Mouse (Mus musculus): ENCODE results near the gene Ess2. TPM values are rescaled to one million over a fixed set of nuclear protein-coding genes. Genes with fewer than 3 reads are reported as not detected.

Ess2 gene
- total and polyA plus RNA-seq, 3 experiments = 31.1 to 37.0 (median 33.1) TPM

GRCm38 (mm10) chr16:17879571-17879970 is 31.6 kb downstream of the Ess2 start:
- no peak overlapping the region for H3K27ac ChIP-seq (ENCODE audit: insufficient read depth, low read depth)
- H3K4me1 ChIP-seq (ENCODE audit: control insufficient read depth in 1 of 2, insufficient read depth in 2 of 2) = peaks cover 7 to 17% of the 10 kb centered on the region in 2 experiments
- no peak overlapping the region for H3K4me3 ChIP-seq (replicated peaks in 1 of 3; ENCODE audit: low read depth in 2 of 3, low read length in 2 of 3, poor library complexity in 1 of 3)
- in situ Hi-C loops (cut with MboI; ENCODE audit: low pct_ligation_motif_present, low pct_unique_long_range_greater_than_20kb, low sequenced_read_pairs) = no loop called here
- H3K9me3 ChIP-seq (replicated peaks; ENCODE audit: low read length) = peaks cover 11% of the 10 kb centered on the region
- H3K36me3 ChIP-seq (replicated peaks in 1 of 2; ENCODE audit: control insufficient read depth in 1 of 2, insufficient read depth in 1 of 2, low read length in 1 of 2) = peaks cover 20 to 81% of the 10 kb centered on the region in 2 experiments
- DNase-seq (ENCODE audit: extremely low read depth) = no peak
- dilution Hi-C loops (cut with MboI; ENCODE audit: extremely low pct_ligation_motif_present, extremely low pct_unique_long_range_greater_than_20kb, low sequenced_read_pairs) = no loop called here
- H3K79me2 ChIP-seq (replicated peaks; ENCODE audit: control insufficient read depth, extremely low read depth, insufficient read depth, poor library complexity, severe bottlenecking) = peaks cover 44% of the 10 kb centered on the region
- no peaks in the 10 kb centered on the region for H3K27me3 ChIP-seq (replicated peaks)
- H3K9ac ChIP-seq (ENCODE audit: insufficient read depth, low read depth) = no peak overlapping the region
- no peak for TF ChIP-seq MAZ (IDR thresholded peaks at IDR 0.05; ENCODE audit: low read depth, low read length)
- TF ChIP-seq POLR2AphosphoS2 (IDR thresholded peaks at IDR 0.05; ENCODE audit: low read depth, low read length) = no peak
- TF ChIP-seq MAX (IDR thresholded peaks at IDR 0.05; ENCODE audit: low read length) = no peak
- H3K4me2 ChIP-seq (ENCODE audit: insufficient read depth, low read depth, poor library complexity, severe bottlenecking) = no peak overlapping the region

GRCm38 (mm10) chr16:17876096-17876495 is 35.1 kb downstream of the Ess2 start:
- dilution Hi-C loops (cut with MboI; ENCODE audit: extremely low pct_ligation_motif_present, extremely low pct_unique_long_range_greater_than_20kb, low sequenced_read_pairs) (no loop called here), in situ Hi-C loops (cut with MboI; ENCODE audit: low pct_ligation_motif_present, low pct_unique_long_range_greater_than_20kb, low sequenced_read_pairs) (no loop called here)
- no peak overlapping the region for H3K4me3 ChIP-seq (replicated peaks in 1 of 3; ENCODE audit: low read depth in 2 of 3, low read length in 2 of 3, poor library complexity in 1 of 3)
- H3K36me3 ChIP-seq (replicated peaks in 1 of 2; ENCODE audit: control insufficient read depth in 1 of 2, insufficient read depth in 1 of 2, low read length in 1 of 2) = peaks cover 22 to 80% of the 10 kb centered on the region in 2 experiments
- no peak for TF ChIP-seq JUND (conservative IDR thresholded peaks at IDR 0.05; ENCODE audit: low read depth, low read length)
- no peak for TF ChIP-seq MEF2A (IDR thresholded peaks at IDR 0.05; ENCODE audit: borderline replicate concordance, low read depth, low read length)
- no peak for TF ChIP-seq MXI1 (IDR thresholded peaks at IDR 0.05; ENCODE audit: low read depth, low read length)
- TF ChIP-seq MYC (IDR thresholded peaks at IDR 0.05; ENCODE audit: low read depth, low read length) = no peak
- no peak for TF ChIP-seq JUN (IDR thresholded peaks at IDR 0.05; ENCODE audit: insufficient read depth, low read depth, low read length)
- DNase-seq (ENCODE audit: extremely low read depth) = no peak
- H3K9me3 ChIP-seq (replicated peaks; ENCODE audit: low read length) = peaks cover 11% of the 10 kb centered on the region
- H3K4me2 ChIP-seq (ENCODE audit: insufficient read depth, low read depth, poor library complexity, severe bottlenecking) = no peak overlapping the region
- no peaks in the 10 kb centered on the region for H3K27me3 ChIP-seq (replicated peaks)
- H3K4me1 ChIP-seq (ENCODE audit: control insufficient read depth in 1 of 2, insufficient read depth in 2 of 2) = peaks cover 0 to 3% of the 10 kb centered on the region in 2 experiments; a peak in 1 of 4 replicates
- H3K79me2 ChIP-seq (replicated peaks; ENCODE audit: control insufficient read depth, extremely low read depth, insufficient read depth, poor library complexity, severe bottlenecking) = peaks cover 32% of the 10 kb centered on the region
- H3K9ac ChIP-seq (ENCODE audit: insufficient read depth, low read depth) = no peak overlapping the region
- no peak overlapping the region for H3K27ac ChIP-seq (ENCODE audit: insufficient read depth, low read depth)

GRCm38 (mm10) chr16:17875174-17875573 is 36.0 kb downstream of the Ess2 start:
- Histone ChIP-seq H3K4me3 (replicated peaks in 1 of 3; ENCODE audit: low read depth in 2 of 3, low read length in 2 of 3, poor library complexity in 1 of 3) (no peak overlapping the region), H3K9ac (ENCODE audit: insufficient read depth, low read depth) (no peak overlapping the region), H3K4me1 (ENCODE audit: control insufficient read depth in 1 of 2, insufficient read depth in 2 of 2) (peaks cover 0 to 9% of the 10 kb centered on the region in 2 experiments; a peak in 2 of 4 replicates), H3K4me2 (ENCODE audit: insufficient read depth, low read depth, poor library complexity, severe bottlenecking) (no peak overlapping the region), H3K36me3 (replicated peaks in 1 of 2; ENCODE audit: control insufficient read depth in 1 of 2, insufficient read depth in 1 of 2, low read length in 1 of 2) (peaks cover 25 to 81% of the 10 kb centered on the region in 2 experiments), H3K79me2 (replicated peaks; ENCODE audit: control insufficient read depth, extremely low read depth, insufficient read depth, poor library complexity, severe bottlenecking) (peaks cover 32% of the 10 kb centered on the region), H3K9me3 (replicated peaks; ENCODE audit: low read length) (peaks cover 11% of the 10 kb centered on the region), H3K27me3 (replicated peaks) (no peaks in the 10 kb centered on the region), H3K27ac (ENCODE audit: insufficient read depth, low read depth) (no peak overlapping the region)
- TF ChIP-seq IRF4 (IDR thresholded peaks at IDR 0.05; ENCODE audit: low read depth, low read length) (no peak), USF1 (IDR thresholded peaks at IDR 0.05; ENCODE audit: low read depth, low read length) (no peak), CHD2 (IDR thresholded peaks at IDR 0.05; ENCODE audit: low read length) (no peak), MAZ (IDR thresholded peaks at IDR 0.05; ENCODE audit: low read depth, low read length) (no peak), UBTF (IDR thresholded peaks at IDR 0.05; ENCODE audit: low read depth, low read length) (no peak), ZMIZ1 (IDR thresholded peaks at IDR 0.05; ENCODE audit: low read depth, low read length) (no peak), MYC (IDR thresholded peaks at IDR 0.05; ENCODE audit: low read depth, low read length) (no peak), ELF1 (IDR thresholded peaks at IDR 0.05; ENCODE audit: low read depth, low read length) (no peak), E2F4 (IDR thresholded peaks at IDR 0.05; ENCODE audit: insufficient replicate concordance, low read depth, low read length) (no peak), HCFC1 (IDR thresholded peaks at IDR 0.05; ENCODE audit: low read depth, low read length) (no peak), ZC3H11A (IDR thresholded peaks at IDR 0.05; ENCODE audit: low read depth, low read length) (no peak), MAX (IDR thresholded peaks at IDR 0.05; ENCODE audit: low read length) (no peak), EP300 (IDR thresholded peaks at IDR 0.05; ENCODE audit: low read length) (no peak), USF2 (conservative IDR thresholded peaks at IDR 0.05; ENCODE audit: low read depth, low read length) (no peak), SMC3 (IDR thresholded peaks at IDR 0.05; ENCODE audit: low read depth, low read length) (no peak), ETS1 (conservative IDR thresholded peaks at IDR 0.05; ENCODE audit: low read depth, low read length) (no peak), TCF12 (IDR thresholded peaks at IDR 0.05; ENCODE audit: low read depth, low read length) (no peak), ZNF384 (IDR thresholded peaks at IDR 0.05; ENCODE audit: low read depth, low read length) (no peak)
- DNase-seq (ENCODE audit: extremely low read depth) = no peak
- dilution Hi-C loops (cut with MboI; ENCODE audit: extremely low pct_ligation_motif_present, extremely low pct_unique_long_range_greater_than_20kb, low sequenced_read_pairs) (no loop called here), in situ Hi-C loops (cut with MboI; ENCODE audit: low pct_ligation_motif_present, low pct_unique_long_range_greater_than_20kb, low sequenced_read_pairs) (no loop called here)

Measured in CH12.LX (cell line).